Mouse (Mus musculus) bone marrow macrophage, adult 2 months (primary cell): Measurements from ENCODE around the gene Tns3.

Experiments
- CTCF ChIP-seq: IDR thresholded peaks from 2 replicates; pipeline ENCODE4 v1.5.1; 2012; ENCODE audit warnings: low read depth, mild to moderate bottlenecking, low read length, moderate library complexity
- POLR2A ChIP-seq: IDR thresholded peaks from 2 replicates; pipeline ENCODE4 v1.6.1; 2012; ENCODE audit warnings: mild to moderate bottlenecking, low read depth, low read length, borderline replicate concordance

DNA sequence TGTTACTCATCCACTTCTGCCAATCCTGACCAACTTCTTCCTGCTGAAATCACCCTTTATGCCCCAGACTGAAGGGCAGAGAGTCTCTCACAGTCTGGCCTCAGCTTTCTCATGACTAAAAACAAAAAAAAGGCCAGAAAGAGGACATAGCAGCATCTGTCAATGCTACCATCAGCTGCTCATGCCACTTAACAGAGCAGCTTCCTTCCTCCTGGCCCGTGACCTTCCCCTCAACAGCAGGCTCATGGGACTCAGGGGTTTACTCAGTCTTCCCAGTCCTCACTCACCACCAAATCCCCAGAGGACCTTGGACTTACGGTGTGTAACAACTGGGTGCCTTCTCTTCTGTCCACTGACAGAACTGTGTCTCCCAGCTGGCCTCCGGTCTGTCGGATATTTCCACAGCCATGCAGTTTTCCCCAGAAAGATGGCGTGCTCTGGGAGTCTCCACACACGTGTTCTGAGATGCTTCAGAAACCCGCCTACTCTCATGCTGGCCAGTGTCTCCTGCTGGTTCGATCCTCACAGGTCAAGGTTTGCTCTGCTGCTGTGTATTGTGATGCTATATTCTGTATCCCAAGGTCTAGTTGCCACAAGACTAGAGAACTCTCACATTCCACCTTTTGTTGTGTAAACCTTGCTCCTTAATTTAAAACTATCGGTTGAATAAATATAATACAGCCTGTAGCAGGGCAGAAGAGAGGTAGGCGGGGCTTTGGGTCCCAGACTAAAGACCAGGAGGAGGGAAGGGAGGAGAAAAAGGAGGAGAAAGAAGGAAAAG lies 59.4 kb downstream of the Tns3 start:
- TF ChIP-seq CTCF (no peak), POLR2A (no peak)
